Mouse (Mus musculus) CD4-positive, CD25-positive, alpha-beta regulatory T cell, adult 4 months (primary cell): ENCODE results near the gene Btnl1. TPM values are rescaled to one million over a fixed set of nuclear protein-coding genes. Genes with fewer than 3 reads are reported as not detected.

Source experiments
- ATAC-seq: one replicate; pipeline ENCODE4 v1.8.0; 2017
- polyA plus RNA-seq, 2 experiments: library from polyadenylated mRNA; unstranded; fragments of 100-300 nt; shearing (Covaris generic); gene quantifications; one replicate each; pipeline ENCODE4 v1.2.1; 2017

Gene Btnl1
- not detected for polyA plus RNA-seq

DNA sequence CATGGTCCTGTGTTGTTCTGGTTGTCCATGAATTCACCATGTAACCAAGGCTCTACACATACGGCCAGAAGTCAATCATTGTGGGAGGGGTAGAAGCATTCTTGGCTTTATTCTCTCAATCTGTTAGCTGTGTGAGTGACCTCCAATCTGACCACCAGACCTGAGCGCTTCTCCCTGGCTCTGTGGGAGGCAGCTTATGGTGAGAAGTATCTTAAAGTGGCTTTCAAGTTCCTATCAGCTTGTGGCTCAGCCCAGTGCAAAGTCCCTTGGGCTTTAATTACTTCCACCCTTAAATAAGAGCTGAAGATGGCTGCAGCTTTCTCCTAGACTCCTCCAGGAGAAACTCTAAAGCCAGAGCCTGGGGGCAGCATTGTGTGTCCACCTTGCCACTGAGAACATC lies at the start of gene Btnl1:
Gene Btnl1, plus strand, starts transcription at position 286 of the 400 bp plus-strand sequence.
- no peak for ATAC-seq

- peak; percentile 94 for ATAC-seq
Measured at GRCm38 (mm10) chr17:34329807-34330206, 47.1 kb upstream of the Btnl1 start.

DNA sequence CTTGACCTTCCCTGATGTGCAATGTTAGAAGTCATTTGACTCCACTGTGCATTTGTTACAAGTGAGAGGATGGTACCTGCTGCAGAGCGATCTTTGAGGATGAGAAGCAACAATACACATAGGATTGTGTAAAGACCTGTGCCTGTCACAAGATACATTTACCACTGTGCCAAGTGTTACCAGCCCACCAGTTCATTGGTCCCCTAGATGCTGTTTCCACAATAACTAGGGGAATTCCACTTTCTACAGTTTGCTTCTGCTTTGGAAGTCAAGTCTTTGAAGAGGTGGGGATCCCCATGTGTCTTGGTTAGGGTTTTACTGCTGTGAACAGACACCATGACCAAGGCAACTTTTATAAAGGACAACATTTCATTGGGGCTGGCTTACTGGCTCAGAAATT lies 45.7 kb upstream of the Btnl1 start:
- no peak for ATAC-seq

DNA sequence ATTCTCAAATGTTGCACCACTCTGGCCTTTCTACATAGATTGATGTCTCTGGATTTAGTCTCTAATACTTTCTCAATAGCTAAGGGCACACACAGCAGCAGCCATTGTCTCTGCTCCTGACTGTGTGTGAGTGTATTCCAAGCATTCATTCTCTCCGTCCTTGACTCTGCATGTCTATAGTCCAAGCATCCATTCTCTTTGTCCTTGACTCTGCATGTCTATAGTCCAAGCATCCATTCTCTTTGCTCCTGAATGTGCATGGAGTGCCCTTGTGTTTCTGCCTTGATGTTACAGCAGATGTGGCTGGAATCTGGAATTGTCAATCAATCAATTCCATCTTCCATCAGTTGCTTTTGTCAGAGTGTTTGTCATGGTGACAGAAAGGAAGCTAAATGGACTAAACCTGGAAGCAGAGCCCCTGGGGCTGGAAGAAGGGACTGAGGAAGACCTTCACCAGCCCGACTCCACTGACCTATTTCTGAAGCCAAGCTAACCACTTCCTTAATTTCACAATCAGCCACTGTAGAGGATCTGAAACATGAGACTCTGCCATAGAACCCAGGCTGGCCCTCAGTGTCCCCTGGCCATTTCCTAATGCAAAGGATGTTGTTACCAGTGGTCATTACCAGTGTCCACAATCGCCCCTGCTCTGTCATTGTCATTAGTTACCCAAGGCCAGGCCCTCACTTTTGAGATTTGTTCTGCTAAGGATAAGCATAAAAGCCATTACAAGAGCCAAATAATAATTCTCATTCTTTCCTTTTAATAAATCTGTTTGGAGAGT lies 36.1 kb upstream of the Btnl1 start:
- no peak for ATAC-seq

DNA sequence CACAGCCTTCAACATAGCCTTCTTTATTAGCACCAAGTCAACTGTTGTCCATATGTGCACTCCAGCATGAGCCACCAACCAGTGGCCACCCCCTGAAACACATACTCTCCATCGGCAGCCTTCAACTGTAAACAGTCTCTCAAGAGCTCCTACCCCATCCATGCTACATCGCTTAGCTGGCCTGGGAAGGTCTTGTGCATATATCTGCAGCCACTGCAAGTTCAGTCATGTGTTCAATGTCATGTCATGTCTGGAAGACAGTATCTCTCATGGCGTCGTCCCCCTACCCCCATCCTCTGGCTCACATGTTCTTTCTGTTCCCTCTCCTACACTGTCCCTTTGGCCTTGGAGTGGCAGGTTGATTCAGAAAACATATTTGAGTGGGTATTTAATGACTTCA lies 32.0 kb upstream of the Btnl1 start:
- ATAC-seq = no peak

- ATAC-seq = no peak
Measured at GRCm38 (mm10) chr17:34345486-34345885, 31.4 kb upstream of the Btnl1 start.

GRCm38 (mm10) chr17:34346041-34346440 lies 30.9 kb upstream of the Btnl1 start:
- ATAC-seq = no peak

DNA sequence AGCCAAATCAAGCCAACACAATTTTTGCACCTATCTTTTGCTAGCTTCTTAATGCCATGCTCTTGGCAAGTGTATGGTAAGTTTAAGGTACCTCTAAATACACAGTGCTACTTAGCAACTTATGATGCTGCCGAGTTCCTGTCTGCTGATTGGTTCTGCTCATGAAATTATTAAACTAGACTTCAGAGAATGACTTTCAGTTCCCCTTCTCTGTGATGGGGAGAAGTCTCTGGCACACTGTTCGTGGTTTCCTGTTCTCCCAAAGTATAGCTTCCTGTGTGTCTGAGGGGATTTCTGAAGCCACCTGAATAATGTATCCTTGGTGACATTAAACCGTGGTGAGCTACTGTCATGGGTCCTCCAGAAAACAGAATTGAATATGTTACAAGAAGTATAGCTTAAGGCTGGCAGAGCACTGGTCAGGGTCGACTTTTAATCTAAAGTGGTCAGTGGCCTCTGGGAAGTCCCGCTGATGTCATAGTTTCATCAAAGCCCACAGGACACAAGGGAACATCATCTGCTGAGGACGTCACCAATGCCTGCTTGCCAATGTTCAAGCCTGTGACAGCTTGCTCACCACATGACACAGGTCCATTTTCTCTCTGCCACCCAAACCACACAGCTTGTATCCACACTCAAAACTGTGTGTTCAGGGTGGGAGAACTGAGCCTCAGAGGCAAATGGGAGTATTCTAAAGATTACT lies 29.2 kb upstream of the Btnl1 start:
- peak; percentile 96 for ATAC-seq

- ATAC-seq = peak; percentile 63
Measured at GRCm38 (mm10) chr17:34349429-34349828, 27.5 kb upstream of the Btnl1 start.

GRCm38 (mm10) chr17:34354539-34354938 lies 22.4 kb upstream of the Btnl1 start, which contains the start of gene Btnl2:
Btnl2 (plus strand) TSS chr17:34354822.
- no peak for ATAC-seq

DNA sequence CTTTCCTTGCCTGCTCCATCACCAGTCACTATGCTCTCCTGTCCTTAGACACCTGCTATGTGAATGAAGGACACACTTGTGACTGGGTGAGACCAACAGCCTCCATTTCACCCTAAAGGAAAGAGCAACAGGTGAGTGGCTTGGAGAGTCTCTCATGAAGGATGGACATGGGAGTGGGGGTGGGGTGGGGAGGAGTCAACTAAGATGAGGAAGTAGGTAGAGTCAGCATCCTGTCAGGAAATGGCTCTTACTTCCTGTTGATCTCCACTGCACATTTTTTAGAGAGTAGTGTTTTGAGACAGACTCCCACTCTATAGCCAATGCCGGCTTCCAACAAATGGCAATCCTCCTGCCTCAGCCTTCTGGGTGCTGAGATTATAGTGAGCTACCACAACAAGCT lies 22.0 kb upstream of the Btnl1 start:
- ATAC-seq = peak; percentile 91

DNA sequence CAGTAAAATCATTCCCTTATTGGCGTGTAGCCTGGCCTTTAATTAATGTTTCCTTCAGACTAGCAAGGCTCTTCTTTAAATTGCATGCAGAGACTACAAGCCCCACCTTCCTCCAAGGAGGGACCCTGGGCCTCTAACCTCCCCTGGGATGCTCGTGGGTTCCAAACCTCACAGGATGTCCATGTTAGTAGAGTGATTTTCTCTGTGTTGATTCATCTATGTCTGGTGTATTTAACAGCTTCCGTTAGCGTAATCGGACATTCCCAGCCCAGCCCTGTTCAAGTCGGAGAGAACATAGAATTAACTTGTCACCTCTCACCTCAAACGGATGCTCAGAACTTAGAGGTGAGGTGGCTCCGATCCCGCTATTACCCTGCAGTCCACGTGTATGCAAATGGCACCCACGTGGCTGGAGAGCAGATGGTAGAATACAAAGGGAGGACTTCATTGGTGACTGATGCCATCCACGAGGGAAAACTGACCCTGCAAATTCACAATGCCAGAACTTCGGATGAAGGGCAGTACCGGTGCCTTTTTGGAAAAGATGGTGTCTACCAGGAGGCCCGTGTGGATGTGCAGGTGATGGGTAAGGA lies 13.9 kb upstream of the Btnl1 start:
- no peak for ATAC-seq

- ATAC-seq = no peak
Measured at GRCm38 (mm10) chr17:34363676-34364310, 13.1 kb upstream of the Btnl1 start.

- no peak for ATAC-seq
Measured at GRCm38 (mm10) chr17:34365031-34365430, 11.9 kb upstream of the Btnl1 start.

- no peak for ATAC-seq
Measured at GRCm38 (mm10) chr17:34370563-34370962, 6.4 kb upstream of the Btnl1 start.

DNA sequence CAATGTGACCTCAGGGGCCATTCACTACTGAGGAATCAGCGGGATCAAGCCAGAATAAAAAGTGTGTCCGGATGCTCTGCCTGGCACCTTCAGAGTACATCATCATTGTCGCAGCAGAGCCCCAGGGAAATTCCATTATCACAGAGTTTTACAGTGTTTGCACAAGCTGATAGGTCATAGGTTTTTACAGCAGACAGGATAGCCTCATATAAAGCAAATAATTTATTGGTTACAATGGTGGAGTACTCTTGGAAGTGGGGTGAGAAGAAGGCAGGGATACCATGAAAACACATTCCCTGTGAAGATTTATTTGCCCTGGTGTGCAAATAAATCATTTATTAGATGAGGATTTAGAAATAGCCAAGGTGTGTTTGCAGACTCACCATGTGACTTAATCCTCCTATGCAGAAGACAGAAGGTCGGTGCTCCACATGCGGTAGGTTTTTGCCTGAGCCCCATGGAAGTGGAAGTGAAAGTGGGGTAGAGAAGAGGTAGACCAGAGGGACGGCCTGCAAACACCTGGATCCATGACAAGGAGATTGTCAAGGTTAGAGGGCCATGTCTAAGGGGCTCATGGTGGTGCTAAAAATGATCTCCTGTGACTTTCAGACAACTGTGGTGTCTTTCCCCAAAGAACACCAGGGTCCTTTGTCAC lies 3.8 kb upstream of the Btnl1 start:
- ATAC-seq = no peak

DNA sequence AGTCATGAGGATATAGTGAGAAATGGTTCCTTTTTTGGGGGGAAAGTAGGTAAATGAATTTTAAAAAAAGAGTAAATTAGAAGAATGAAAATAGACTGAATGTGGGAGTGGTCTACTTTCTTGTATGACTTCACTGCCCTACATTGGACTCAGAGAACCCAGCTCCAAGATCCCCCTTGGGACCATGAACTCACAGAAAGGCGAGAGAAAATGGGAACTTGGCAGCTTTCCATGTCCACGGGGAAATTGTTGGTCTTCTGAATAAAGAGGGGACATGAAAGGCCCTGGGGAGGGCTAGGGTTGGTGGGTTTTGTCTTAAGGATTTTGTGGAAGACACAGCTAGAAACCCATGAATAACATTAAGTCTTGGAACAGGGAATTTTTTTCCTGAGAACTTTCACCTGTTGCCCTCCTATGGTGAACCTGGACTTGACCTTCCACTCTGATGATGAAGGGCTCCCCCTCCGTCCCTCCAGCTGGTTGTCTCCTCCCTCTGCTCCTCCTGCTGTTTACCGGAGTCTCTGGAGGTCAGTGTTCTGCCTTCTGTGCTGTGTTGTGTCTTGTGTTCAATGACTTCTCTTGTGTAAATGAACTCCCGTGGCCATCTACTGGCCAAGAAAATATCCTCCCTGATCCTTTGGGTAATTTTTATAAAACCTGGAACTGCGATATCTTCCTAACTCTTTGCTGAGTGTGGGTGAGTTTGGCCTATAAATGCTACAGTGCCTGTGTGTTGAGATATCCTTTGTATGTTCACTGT lies 698 bp downstream of the Btnl1 start:
- ATAC-seq = no peak

- no peak for ATAC-seq
Measured at GRCm38 (mm10) chr17:34378716-34379115, 1.8 kb downstream of the Btnl1 start.

- no peak for ATAC-seq
Measured at GRCm38 (mm10) chr17:34379451-34379850, 2.5 kb downstream of the Btnl1 start.

DNA sequence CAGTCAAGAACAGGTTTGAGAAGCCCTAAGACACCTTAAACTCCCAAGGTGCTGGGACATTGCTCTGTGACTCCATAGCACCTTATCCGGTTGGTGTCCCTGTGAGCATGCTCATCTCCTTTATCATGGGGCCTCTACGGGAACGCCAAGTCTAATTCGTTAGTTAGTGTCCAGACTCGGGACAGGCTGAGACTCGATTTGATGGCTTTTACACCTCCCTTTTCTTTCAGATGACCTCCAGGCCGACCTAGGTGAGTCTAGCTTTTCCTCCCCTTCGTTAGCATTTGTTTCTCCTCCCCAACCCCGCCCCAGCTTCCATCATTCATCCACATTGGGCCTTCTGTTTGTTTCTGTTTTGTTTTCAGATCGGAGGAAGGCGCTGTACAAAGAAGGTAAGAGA lies 4.9 kb downstream of the Btnl1 start:
- no peak for ATAC-seq

DNA sequence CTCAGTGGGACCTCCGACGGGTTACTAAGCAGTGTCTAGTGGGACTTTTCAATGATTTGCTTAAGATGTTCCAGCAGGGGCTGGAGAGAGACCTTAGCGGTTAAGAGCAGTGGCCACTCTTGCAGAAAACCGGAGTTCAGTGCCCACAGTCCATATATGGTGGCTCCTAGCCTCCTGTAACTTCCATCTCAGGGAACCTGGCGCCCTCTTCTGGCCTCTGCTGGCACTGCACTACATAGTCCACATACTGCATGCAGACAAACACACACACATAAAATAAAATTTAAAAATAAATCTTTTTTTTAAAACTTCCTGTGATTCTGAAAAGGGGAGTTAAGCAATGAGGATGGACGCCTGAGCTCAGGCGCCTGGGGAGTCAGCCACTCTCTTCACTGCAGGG lies 6.3 kb downstream of the Btnl1 start:
- ATAC-seq = no peak

GRCm38 (mm10) chr17:34384699-34385098 lies 7.8 kb downstream of the Btnl1 start:
- no peak for ATAC-seq
